Mouse (Mus musculus): ENCODE measurements around the gene Pcmt1.

DNA sequence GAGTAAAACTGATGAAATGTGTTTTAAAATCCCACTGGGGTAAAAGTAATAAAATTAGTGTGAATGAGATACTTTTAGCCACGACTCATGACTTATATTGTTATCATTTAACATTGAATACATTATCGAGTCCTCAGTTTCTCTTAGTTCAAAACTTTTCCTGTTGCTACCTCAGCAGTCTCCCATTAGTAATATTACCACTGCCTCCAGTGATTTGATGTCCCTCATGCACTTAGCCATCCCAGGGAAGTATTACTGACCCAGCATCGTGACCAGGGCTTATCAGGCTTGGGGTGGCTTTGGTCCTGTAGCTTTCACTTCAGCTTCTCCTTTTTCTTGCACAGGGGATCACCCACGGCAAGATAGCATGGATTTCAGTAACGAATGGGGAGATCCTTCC, 29.2 kb upstream of the Pcmt1 start:
- TF ChIP-seq POLR2A (IDR thresholded peaks at IDR 0.05; ENCODE audit: insufficient read depth, low read depth, low read length), result no peak
- no peak for TF ChIP-seq CTCF (IDR thresholded peaks at IDR 0.05; ENCODE audit: insufficient read depth, low read depth, low read length)
